Mouse (Mus musculus): ENCODE measurements at regions not wholly inside any gene's neighbourhood (a gene's known extent, or its start where the extent isn't known, plus 50 kb on each side); places are given as distances from the start of the nearest gene placed in this dataset.

DNA sequence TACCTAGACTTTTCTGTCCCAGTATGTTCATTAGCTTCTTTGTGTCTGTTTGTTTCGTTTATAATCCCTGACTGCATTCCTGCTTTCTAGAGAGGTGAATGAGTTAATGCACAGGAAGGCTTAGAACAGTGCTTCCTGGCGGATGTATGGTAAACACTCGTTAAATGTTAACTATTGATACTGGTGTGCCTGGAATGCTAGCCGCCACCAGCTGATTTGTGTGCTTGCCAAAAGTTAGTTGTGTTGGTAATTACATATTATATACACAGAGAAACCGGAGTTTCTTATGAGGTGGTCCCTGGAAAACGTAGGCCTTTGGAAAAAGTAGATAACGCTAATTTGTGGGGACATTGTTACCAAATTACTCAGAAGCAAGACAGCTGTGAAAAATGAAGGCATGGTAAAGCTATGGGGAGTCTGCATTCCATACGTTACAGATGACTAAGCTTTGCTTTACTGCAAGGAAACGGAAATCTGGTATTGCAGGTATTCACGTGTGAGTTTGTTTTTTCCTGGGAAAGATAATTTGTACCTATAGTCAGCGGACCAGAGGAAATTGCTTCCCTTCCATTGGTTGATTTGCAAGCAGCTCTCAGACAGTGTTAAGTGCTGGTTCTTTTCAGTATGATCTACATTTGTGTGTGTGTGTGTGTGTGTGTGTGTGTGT, 1205.9 kb upstream of the A1bg start:
- TF ChIP-seq CTCF (IDR thresholded peaks at IDR 0.05; ENCODE audit: low read depth, low read length), result no peak
- TF ChIP-seq POLR2A (IDR thresholded peaks at IDR 0.05; ENCODE audit: extremely low read depth, insufficient read depth, low read length), result no peak
